Comparison of ENCODE assay signal across 39 mouse cellular contexts in genomic region chr2:163447375-163447774, GRCm38 (mm10). TPM values are rescaled to one million over a fixed set of nuclear protein-coding genes. Genes with fewer than 3 reads are reported as not detected.
"Had no signal": no experiment of that assay in that cellular context is flagged by ENCODE, and none has a peak within 500 bp of the region (broad histone marks: within the 10 kb centered on the region; RNA-seq: fewer than 3 reads in every experiment).

No protein-coding gene starts in this region.

- H3K4me3 ChIP-seq: embryonic facial prominence, embryonic 10.5 days; embryonic facial prominence, embryonic 12.5 days; embryonic facial prominence, embryonic 13.5 days; embryonic facial prominence, embryonic 15.5 days; erythroblast, embryonic 14.5 days; forebrain, embryonic 10.5 days; forebrain, embryonic 12.5 days; forebrain, embryonic 13.5 days; forebrain, embryonic 15.5 days; gastrocnemius, adult 2 months; heart, adult 2 months had no signal

- H3K27me3 ChIP-seq: embryonic facial prominence, embryonic 12.5 days; embryonic facial prominence, embryonic 13.5 days; embryonic facial prominence, embryonic 15.5 days; forebrain, embryonic 12.5 days; forebrain, embryonic 13.5 days; forebrain, embryonic 15.5 days had no signal

- ATAC-seq: forebrain, embryonic 13.5 days; forebrain, embryonic 14.5 days; forebrain, embryonic 15.5 days; forebrain, embryonic 16.5 days; forebrain, postnatal 0 days had no signal

- DNase-seq: cerebellum, adult 2 months; cerebellum, adult 8-10 months; cerebellum, adult 9-10 months; cerebellum, adult 9-11 months; cerebellum, postnatal 10 days; cerebellum, postnatal 14 days; cerebellum, postnatal 25 days; cerebellum, postnatal 36 days; embryo, embryonic 11 days; forebrain, postnatal 0 days; gastrocnemius, adult 2 months; gastrocnemius, postnatal 10 days; gastrocnemius, postnatal 14 days; gastrocnemius, postnatal 25 days; gastrocnemius, postnatal 36 days; heart, adult 11 months; heart, adult 18-20 months; heart, adult 2 months had no signal

- H3K4me1 ChIP-seq: embryonic facial prominence, embryonic 12.5 days; embryonic facial prominence, embryonic 13.5 days; embryonic facial prominence, embryonic 15.5 days; forebrain, embryonic 12.5 days; forebrain, embryonic 13.5 days had no signal

- H3K36me3 ChIP-seq: embryonic facial prominence, embryonic 10.5 days; embryonic facial prominence, embryonic 12.5 days; embryonic facial prominence, embryonic 13.5 days; embryonic facial prominence, embryonic 15.5 days; forebrain, embryonic 10.5 days had no signal

- H3K9me3 ChIP-seq: embryonic facial prominence, embryonic 10.5 days; embryonic facial prominence, embryonic 12.5 days; embryonic facial prominence, embryonic 13.5 days; embryonic facial prominence, embryonic 15.5 days; forebrain, embryonic 10.5 days; forebrain, embryonic 12.5 days; forebrain, embryonic 13.5 days; forebrain, embryonic 15.5 days had no signal

RNA-seq across cellular contexts. Expression of gene Gdap1l1, which starts 9.1 kb away (rescaled TPM):
- total RNA-seq: gastrocnemius, adult 2 months; gastrocnemius, postnatal 25 days; gastrocnemius, postnatal 36 days; gastrocnemius, postnatal 4 days; granulocyte monocyte progenitor cell, adult 5-6 weeks; heart, adult 18-20 months; heart, adult 2 months; heart, adult 8-10 months had no signal
- polyA plus RNA-seq: erythroblast, embryonic 14.5 days had no signal

RNA-seq across cellular contexts. Expression of gene R3hdml, which starts 44.7 kb away (rescaled TPM):
- total RNA-seq: common myeloid progenitor, adult 5-6 weeks; gastrocnemius, adult 18-20 months; gastrocnemius, adult 2 months; gastrocnemius, adult 8-10 months; gastrocnemius, postnatal 10 days; gastrocnemius, postnatal 14 days; gastrocnemius, postnatal 25 days; gastrocnemius, postnatal 36 days; gastrocnemius, postnatal 4 days; granulocyte monocyte progenitor cell, adult 5-6 weeks; heart, adult 18-20 months; heart, adult 2 months; heart, adult 8-10 months had no signal
- polyA plus RNA-seq: cerebellum, adult 2 months; cortical plate, adult 2 months; embryonic facial prominence, embryonic 10.5 days; embryonic facial prominence, embryonic 11.5 days; embryonic facial prominence, embryonic 12.5 days; embryonic facial prominence, embryonic 13.5 days; erythroblast, embryonic 14.5 days; forebrain, embryonic 10.5 days; forebrain, embryonic 11.5 days; forebrain, embryonic 12.5 days; forebrain, embryonic 13.5 days; forebrain, embryonic 14.5 days; forebrain, embryonic 15.5 days; forebrain, embryonic 16.5 days; gonadal fat pad, adult 2 months; heart, adult 2 months had no signal

RNA-seq across cellular contexts. Expression of gene Jph2, which starts 49.6 kb away (rescaled TPM):
- total RNA-seq: common myeloid progenitor, adult 5-6 weeks; granulocyte monocyte progenitor cell, adult 5-6 weeks had no signal
- polyA plus RNA-seq: erythroblast, embryonic 14.5 days had no signal
